Mouse (Mus musculus): ENCODE results near the gene Mindy1. TPM values are rescaled to one million over a fixed set of nuclear protein-coding genes. Genes with fewer than 3 reads are reported as not detected.

Mindy1 gene
- polyA plus RNA-seq, 1 experiment from 2014 or later = 48.2 TPM

DNA sequence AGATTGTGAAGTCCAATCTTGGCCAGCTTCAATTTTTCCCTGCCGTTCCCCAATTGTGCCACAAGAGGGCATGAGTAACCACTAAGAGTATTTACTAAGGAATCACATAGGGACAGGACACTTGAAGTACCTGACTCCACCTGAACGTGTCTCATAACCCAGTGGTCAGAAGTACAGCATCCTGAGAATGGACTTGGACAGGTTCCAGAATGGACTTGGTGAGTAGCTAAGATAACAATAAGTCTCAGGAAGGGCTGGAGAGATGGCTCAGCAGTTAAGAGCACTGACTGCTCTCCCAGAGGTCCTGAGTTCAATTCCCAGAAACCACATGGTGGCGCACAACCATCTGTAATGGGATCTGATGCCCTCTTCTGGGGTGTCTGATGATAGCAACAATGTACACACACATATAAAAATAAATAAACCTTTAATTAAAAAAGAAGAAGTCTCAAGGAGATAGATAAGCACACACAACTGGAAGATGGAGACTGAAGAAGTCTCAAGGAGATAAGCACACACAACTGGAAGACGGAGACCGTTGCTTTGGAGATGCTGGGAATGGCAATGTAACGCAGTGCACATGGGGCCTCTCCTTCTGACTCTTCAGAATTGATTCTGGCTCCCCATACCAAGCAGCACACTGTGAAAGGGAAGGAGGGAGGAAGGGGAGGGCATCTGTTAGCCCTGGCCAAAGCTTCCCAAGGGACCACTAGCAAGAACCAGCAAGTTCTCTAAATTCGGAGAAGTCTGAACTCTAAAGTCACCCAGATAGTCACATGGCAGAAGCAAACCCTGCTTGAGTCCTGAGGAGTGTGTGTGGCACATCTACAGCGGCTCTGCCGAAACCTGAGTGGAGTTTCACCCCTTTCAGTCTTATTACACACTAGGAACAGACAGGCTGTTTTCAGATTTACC is 30.1 kb downstream of the Mindy1 start:
- Histone ChIP-seq H3K4me1 (ENCODE audit: control insufficient read depth, insufficient read depth, low read length) (peaks cover 6% of the 10 kb centered on the region), H3K9ac (replicated peaks; ENCODE audit: low read length) (no peak overlapping the region), H3K27ac (replicated peaks; ENCODE audit: low read depth, low read length) (no peak overlapping the region), H3K4me3 (replicated peaks; ENCODE audit: low read depth, low read length) (no peak overlapping the region), H3K36me3 (ENCODE audit: control insufficient read depth, insufficient read depth, low read length) (no peaks in the 10 kb centered on the region), H3K4me2 (ENCODE audit: low read length) (no peak overlapping the region), H3K9me3 (ENCODE audit: control insufficient read depth, low read length) (no peaks in the 10 kb centered on the region), H3K27me3 (ENCODE audit: control insufficient read depth, insufficient read depth, low read length) (no peaks in the 10 kb centered on the region)
- ATAC-seq (ENCODE audit: low FRiP score, low TSS enrichment) (no peak), DNase-seq (peak; percentile 84)
- 69% methylated on average over 9 of the region's 9 CpGs for WGBS

DNA sequence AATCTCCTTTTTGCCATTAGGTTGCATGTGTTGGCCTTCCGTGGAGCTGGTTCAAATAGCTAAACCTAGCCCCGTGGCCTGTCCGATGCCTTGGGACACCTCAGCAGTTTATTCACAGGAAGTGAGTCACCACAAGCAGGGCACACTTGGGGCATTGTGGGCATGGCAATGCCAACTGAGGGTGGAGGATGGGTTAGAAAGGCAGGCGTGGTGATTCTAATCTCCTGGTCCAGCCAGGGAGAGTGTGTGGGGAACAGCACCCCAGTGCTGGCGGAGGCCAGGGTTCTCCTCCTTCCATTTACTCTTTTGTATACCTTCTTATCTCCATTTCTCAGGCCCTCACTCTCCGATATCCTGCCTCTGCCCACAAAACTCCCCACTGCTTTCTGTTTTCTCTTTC is 31.5 kb downstream of the Mindy1 start:
- WGBS = 88% methylated on average over 6 of the region's 6 CpGs
- no peaks in the 10 kb centered on the region for H3K36me3 ChIP-seq (ENCODE audit: control insufficient read depth, insufficient read depth, low read length)

DNA sequence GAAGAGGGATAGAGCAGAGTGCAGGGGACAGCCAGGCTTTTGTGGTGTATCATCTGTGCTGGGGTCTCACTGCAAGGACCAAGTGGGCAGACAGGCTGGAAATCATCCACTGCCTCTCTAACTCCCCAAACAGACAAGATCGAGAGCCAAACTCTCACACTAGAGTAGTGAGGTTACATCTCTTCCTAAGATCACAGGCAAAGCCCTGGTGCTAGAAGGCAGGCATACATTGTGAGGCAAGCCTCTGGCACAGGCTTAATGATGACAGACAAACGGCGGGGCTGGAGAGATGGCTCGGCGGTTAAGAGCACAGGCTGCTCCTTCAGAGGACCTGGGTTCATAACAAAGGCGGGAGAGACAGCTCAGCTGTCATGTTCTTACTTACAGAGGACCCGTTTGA is 32.3 kb downstream of the Mindy1 start:
- Histone ChIP-seq H3K27me3 (ENCODE audit: control insufficient read depth, insufficient read depth, low read length) (no peaks in the 10 kb centered on the region), H3K9ac (replicated peaks; ENCODE audit: low read length) (no peak overlapping the region), H3K9me3 (ENCODE audit: control insufficient read depth, low read length) (no peaks in the 10 kb centered on the region), H3K36me3 (ENCODE audit: control insufficient read depth, insufficient read depth, low read length) (no peaks in the 10 kb centered on the region), H3K4me1 (ENCODE audit: control insufficient read depth, insufficient read depth, low read length) (peaks cover 15% of the 10 kb centered on the region), H3K4me2 (ENCODE audit: low read length) (no peak overlapping the region), H3K27ac (replicated peaks; ENCODE audit: low read depth, low read length) (no peak overlapping the region), H3K4me3 (replicated peaks; ENCODE audit: low read depth, low read length) (no peak overlapping the region)
- ATAC-seq (ENCODE audit: low FRiP score, low TSS enrichment) (no peak), DNase-seq (no peak)
- 45% methylated on average over 7 of the region's 7 CpGs for WGBS

More for the DNA sequence above, 31.5 kb downstream of the Mindy1 start:
- H3K9ac ChIP-seq (replicated peaks; ENCODE audit: low read length) = no peak overlapping the region
- ATAC-seq (ENCODE audit: low FRiP score, low TSS enrichment) (no peak), DNase-seq (no peak)
- H3K27me3 ChIP-seq (ENCODE audit: control insufficient read depth, insufficient read depth, low read length) = no peaks in the 10 kb centered on the region
- H3K4me1 ChIP-seq (ENCODE audit: control insufficient read depth, insufficient read depth, low read length) = peaks cover 12% of the 10 kb centered on the region
- no peak overlapping the region for H3K4me3 ChIP-seq (replicated peaks; ENCODE audit: low read depth, low read length)
- H3K9me3 ChIP-seq (ENCODE audit: control insufficient read depth, low read length) = no peaks in the 10 kb centered on the region
- H3K4me2 ChIP-seq (ENCODE audit: low read length) = no peak overlapping the region
- no peak overlapping the region for H3K27ac ChIP-seq (replicated peaks; ENCODE audit: low read depth, low read length)

DNA sequence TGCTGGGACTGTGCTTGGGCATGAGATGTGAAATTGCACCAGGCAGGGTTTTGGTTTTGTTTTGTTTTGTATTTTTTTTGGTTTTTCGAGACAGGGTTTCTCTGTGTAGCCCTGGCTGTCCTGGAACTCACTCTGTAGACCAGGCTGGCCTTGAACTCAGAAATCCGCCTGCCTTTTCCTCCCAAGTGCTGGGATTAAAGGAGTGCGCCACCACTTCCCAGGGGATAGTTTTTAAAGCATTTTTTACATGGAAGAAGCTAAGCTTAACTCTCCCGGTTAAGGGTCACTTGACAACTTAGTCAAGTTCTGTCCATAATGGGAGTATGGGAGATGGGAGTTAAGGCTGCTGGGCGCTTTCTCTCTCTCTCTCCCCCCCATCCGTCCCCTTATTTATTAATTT is 32.9 kb downstream of the Mindy1 start:
- no peaks in the 10 kb centered on the region for H3K9me3 ChIP-seq (ENCODE audit: control insufficient read depth, low read length)
- no peaks in the 10 kb centered on the region for H3K27me3 ChIP-seq (ENCODE audit: control insufficient read depth, insufficient read depth, low read length)
- ATAC-seq (ENCODE audit: low FRiP score, low TSS enrichment) (no peak), DNase-seq (no peak)
- H3K9ac ChIP-seq (replicated peaks; ENCODE audit: low read length) = peak overlapping the region; percentile 98; the same call in 1 of the 2 replicates
- no peaks in the 10 kb centered on the region for H3K36me3 ChIP-seq (ENCODE audit: control insufficient read depth, insufficient read depth, low read length)
- H3K4me2 ChIP-seq (ENCODE audit: low read length) = peak overlapping the region; percentile 78
- peaks cover 15% of the 10 kb centered on the region for H3K4me1 ChIP-seq (ENCODE audit: control insufficient read depth, insufficient read depth, low read length)
- H3K4me3 ChIP-seq (replicated peaks; ENCODE audit: low read depth, low read length) = peak overlapping the region; percentile 88; the same call in 1 of the 2 replicates
- H3K27ac ChIP-seq (replicated peaks; ENCODE audit: low read depth, low read length) = 0 out of 2 replicates have a peak overlapping the region, but pooled peaks have one; percentile 91
- whole genome bisulfite sequencing = 54% methylated on average over 6 of the region's 6 CpGs

DNA sequence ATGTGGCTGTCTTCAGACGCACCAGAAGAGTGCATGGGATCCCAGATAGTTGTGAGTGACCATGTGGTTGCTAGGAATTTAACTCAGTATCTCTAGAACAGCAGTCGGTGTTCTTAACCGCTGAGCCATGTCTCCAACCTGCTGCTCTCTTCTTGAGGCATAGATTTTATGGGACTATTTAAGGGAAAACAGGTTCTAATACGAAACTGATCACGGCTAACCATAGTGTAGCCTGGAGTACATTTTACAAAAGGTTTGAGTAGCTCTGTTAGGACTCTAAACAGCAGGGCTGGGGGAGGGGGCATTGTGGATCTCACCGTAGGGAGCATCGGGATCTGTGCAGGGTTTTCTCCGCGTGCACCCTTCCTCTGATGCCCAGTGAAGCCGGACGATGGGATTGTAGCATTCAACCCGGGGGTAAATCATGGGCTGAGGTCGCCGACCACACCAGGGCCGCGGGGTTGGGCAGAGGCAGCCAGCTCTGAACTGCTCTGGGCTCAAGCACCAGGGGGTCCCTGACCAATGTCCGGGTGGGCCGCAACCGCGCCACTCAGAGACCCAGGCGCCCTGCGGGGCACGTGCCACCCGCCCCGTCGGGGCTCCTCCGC is 33.4 kb downstream of the Mindy1 start, which contains the start of gene Cers2:
TSS of gene Cers2 (plus strand) at position 306 of the 608 bp plus-strand sequence.
- peak within 1 kb of the TSS; percentile 91 for H3K27ac ChIP-seq (replicated peaks; ENCODE audit: low read depth, low read length)
- peak; percentile 63 for DNase-seq
- no peak for ATAC-seq (ENCODE audit: low FRiP score, low TSS enrichment)
- WGBS = 2% methylated on average over 27 of the region's 27 CpGs
- peaks cover 15% of the 10 kb centered on the region for H3K4me1 ChIP-seq (ENCODE audit: control insufficient read depth, insufficient read depth, low read length)
- H3K27me3 ChIP-seq (ENCODE audit: control insufficient read depth, insufficient read depth, low read length) = no peaks in the 10 kb centered on the region
- H3K4me3 ChIP-seq (replicated peaks; ENCODE audit: low read depth, low read length) = peak within 1 kb of the TSS; percentile 88
- H3K4me2 ChIP-seq (ENCODE audit: low read length) = peak within 1 kb of the TSS; percentile 78
- peak within 1 kb of the TSS; percentile 98 for H3K9ac ChIP-seq (replicated peaks; ENCODE audit: low read length)
- no peaks in the 10 kb centered on the region for H3K36me3 ChIP-seq (ENCODE audit: control insufficient read depth, insufficient read depth, low read length)
- no peaks in the 10 kb centered on the region for H3K9me3 ChIP-seq (ENCODE audit: control insufficient read depth, low read length)

DNA sequence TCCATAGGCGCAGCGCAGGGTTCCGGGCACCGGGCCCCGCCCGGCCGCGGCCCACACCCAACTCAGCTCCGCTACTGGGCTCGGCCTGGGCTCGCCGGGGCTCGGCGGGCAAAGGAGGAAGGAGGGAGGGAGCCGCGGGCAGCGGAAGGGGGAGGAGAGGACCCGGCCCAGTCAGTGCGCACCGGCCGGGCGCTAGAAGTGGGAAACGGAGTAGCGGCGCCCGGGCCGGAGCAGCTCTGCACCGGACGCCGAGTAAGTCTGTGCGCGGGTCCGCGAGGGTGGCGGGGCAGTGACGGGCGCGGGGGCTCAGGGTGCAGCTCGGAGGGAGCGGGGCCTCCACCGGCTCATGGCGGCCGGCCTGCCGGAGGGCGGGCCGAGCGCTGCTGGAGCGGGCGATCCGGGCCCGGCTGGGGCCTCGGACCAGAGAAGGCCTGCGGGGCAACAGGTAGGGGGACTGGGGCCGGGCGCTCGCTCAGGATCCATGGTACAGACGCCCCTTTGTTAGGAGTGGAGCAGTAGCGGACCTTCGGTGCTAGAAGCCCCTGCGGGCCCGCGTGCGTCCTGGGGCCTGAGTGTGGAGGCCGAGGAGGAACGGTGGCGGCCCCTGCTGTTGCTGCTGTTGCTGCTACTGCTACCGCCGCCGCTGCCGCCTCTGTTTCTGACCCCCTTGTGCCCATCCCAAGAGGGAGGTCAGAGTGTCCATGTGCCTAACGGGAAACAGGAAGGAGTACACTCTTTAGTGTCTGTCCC is 34.1 kb downstream of the Mindy1 start:
- Histone ChIP-seq H3K27me3 (ENCODE audit: control insufficient read depth, insufficient read depth, low read length) (no peaks in the 10 kb centered on the region), H3K9ac (replicated peaks; ENCODE audit: low read length) (peak overlapping the region; percentile 98), H3K36me3 (ENCODE audit: control insufficient read depth, insufficient read depth, low read length) (peaks cover 5% of the 10 kb centered on the region), H3K9me3 (ENCODE audit: control insufficient read depth, low read length) (no peaks in the 10 kb centered on the region), H3K4me3 (replicated peaks; ENCODE audit: low read depth, low read length) (peak overlapping the region; percentile 88), H3K4me2 (ENCODE audit: low read length) (peak overlapping the region; percentile 78), H3K4me1 (ENCODE audit: control insufficient read depth, insufficient read depth, low read length) (peaks cover 15% of the 10 kb centered on the region), H3K27ac (replicated peaks; ENCODE audit: low read depth, low read length) (peak overlapping the region; percentile 91)
- DNase-seq (peak; percentile 88), ATAC-seq (ENCODE audit: low FRiP score, low TSS enrichment) (peak; percentile 90)
- WGBS = under 1% methylated on average over 70 of the region's 71 CpGs

DNA sequence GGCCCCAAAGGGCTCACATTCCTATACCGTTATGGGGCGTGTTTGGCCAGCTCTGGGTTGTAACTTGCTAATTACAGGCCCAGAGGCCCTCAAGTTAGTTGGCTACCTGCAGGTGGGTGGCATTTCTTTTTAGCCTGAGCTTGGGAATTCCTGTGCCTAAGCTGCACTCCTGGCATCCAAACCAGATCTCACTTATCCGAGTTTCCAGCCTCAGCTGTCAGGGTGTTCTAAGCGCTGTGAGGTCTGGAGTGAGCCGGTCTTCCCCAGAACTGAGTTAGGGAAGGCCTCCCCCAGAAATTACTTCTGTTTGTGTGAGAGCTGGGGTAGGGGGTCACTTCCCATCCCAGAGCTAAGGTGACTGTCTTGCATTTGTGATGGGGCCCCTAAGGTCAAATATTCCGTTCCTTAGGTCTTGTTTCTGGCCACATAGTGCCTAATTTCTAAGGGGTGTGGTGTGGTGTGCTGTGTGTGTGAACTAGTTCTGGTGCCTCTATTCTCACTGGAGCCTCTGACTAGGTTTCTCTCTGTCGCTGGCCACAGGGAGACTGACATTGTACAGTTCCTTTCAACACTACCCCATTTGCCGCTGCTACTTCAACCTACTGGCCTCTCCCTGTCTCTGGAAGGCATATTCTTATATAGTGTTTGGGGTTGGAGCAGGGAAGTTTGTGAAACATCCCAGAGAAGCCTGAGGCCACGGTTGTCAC is 34.9 kb downstream of the Mindy1 start:
- Histone ChIP-seq H3K4me1 (ENCODE audit: control insufficient read depth, insufficient read depth, low read length) (peaks cover 15% of the 10 kb centered on the region), H3K9ac (replicated peaks; ENCODE audit: low read length) (peak overlapping the region; percentile 98), H3K9me3 (ENCODE audit: control insufficient read depth, low read length) (no peaks in the 10 kb centered on the region), H3K27ac (replicated peaks; ENCODE audit: low read depth, low read length) (peak overlapping the region; percentile 91), H3K27me3 (ENCODE audit: control insufficient read depth, insufficient read depth, low read length) (no peaks in the 10 kb centered on the region), H3K4me3 (replicated peaks; ENCODE audit: low read depth, low read length) (peak overlapping the region; percentile 88), H3K4me2 (ENCODE audit: low read length) (peak overlapping the region; percentile 78), H3K36me3 (ENCODE audit: control insufficient read depth, insufficient read depth, low read length) (peaks cover 12% of the 10 kb centered on the region)
- DNase-seq (no peak), ATAC-seq (ENCODE audit: low FRiP score, low TSS enrichment) (no peak)
- 14% methylated on average over 9 of the region's 9 CpGs for WGBS
